Mouse (Mus musculus) intestine, embryonic 14.5 days (tissue): ENCODE data around the gene Cd40. TPM values are rescaled to one million over a fixed set of nuclear protein-coding genes. Genes with fewer than 3 reads are reported as not detected.

Experiments
- ATAC-seq: fragments of 200-750 bp; cut with Nextera tagmentation; replicated peaks from 2 replicates; pipeline ENCODE4 v1.8.0; 2017; ENCODE audit warnings: low read depth, moderate number of reproducible peaks, moderate TSS enrichment, moderate library complexity; ENCODE audit not compliant: low FRiP score, low TSS enrichment
- DNase-seq: peaks from one replicate; pipeline ENCODE4 v3.0.0-alpha.2; 2018; ENCODE audit warnings: low spot score
- H3K27ac ChIP-seq: fragments of 300-500 bp; sonication (generic); 2 replicates; pipeline ENCODE4 v1.5.1; 2014; ENCODE audit warnings: low read depth, mild to moderate bottlenecking, control low read depth
- H3K27me3 ChIP-seq: fragments of 300-500 bp; sonication (generic); replicated peaks from 2 replicates; pipeline ENCODE4 v1.6.1; 2014; ENCODE audit warnings: low read length, control low read depth; ENCODE audit not compliant: control insufficient read depth, insufficient read depth
- H3K36me3 ChIP-seq: fragments of 300-500 bp; sonication (generic); 2 replicates; pipeline ENCODE4 v1.6.1; 2014; ENCODE audit warnings: low read length, control low read depth; ENCODE audit not compliant: control insufficient read depth, insufficient read depth
- H3K4me1 ChIP-seq: fragments of 300-500 bp; sonication (generic); replicated peaks from 2 replicates; pipeline ENCODE4 v1.6.1; 2014; ENCODE audit warnings: low read length, control low read depth, mixed read lengths; ENCODE audit not compliant: control insufficient read depth, insufficient read depth
- H3K4me2 ChIP-seq: fragments of 300-500 bp; sonication (generic); 2 replicates; pipeline ENCODE4 v1.6.1; 2014; ENCODE audit warnings: low read length
- H3K4me3 ChIP-seq: fragments of 300-500 bp; sonication (generic); 2 replicates; pipeline ENCODE4 v1.5.1; 2014; ENCODE audit warnings: low read depth, low read length, control low read depth, mixed read lengths
- H3K9ac ChIP-seq: fragments of 300-500 bp; sonication (generic); 2 replicates; pipeline ENCODE4 v1.6.1; 2014; ENCODE audit warnings: mild to moderate bottlenecking, low read length
- H3K9me3 ChIP-seq: fragments of 300-500 bp; sonication (generic); 2 replicates; pipeline ENCODE4 v1.6.1; 2016; ENCODE audit warnings: low read length, control low read depth; ENCODE audit not compliant: control insufficient read depth
- WGBS: fragments of 180-500 bp; shearing (Covaris S2); extraction: QIAGEN DNeasy Blood & Tissue Kit; methylation state at CpG from one replicate; pipeline ENCODE4 v1.1.7; 2014; 5-methylcytosine and 5-hydroxymethylcytosine counted together
- polyA plus RNA-seq: library from polyadenylated mRNA; unstranded; fragments of >200 nt; fragmentation: Nextera tagmentation; extraction: Ambion mirVana; gene quantifications from 2 replicates; pipeline ENCODE4 v1.2.1, GENCODE M21; 2014

Gene Cd40
- polyA plus RNA-seq, 1 experiment from 2014 or later = 12.8 TPM

DNA sequence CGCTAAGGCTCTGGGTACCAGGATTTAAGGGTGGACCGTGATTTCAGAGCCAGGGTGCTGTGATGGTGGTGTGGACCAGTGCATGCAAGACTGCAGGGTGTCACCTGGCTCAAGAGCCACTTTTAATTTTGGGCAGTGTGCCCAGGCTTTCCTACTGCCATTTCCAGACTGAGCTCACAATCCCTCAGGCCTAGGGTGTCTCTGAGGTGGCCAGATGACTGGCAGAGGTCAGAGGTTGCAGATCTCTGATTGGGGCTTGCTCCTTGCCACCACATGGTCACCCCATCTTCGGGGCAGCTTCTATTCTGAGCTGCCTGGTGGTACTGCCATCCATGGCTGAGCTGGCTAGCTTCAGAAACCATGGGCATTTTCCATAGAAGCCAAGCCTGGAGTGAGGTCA lies 43.4 kb downstream of the Cd40 start:
- Histone ChIP-seq H3K4me2 (no peak overlapping the region), H3K9ac (no peak overlapping the region), H3K27ac (no peak overlapping the region), H3K36me3 (no peaks in the 10 kb centered on the region), H3K4me3 (no peak overlapping the region), H3K27me3 (peaks cover 13% of the 10 kb centered on the region), H3K4me1 (0 out of 2 replicates have a peak, but pooled peaks cover 4% of the 10 kb centered on the region), H3K9me3 (no peaks in the 10 kb centered on the region)
- WGBS = 73% methylated on average over 3 of the region's 3 CpGs
- DNase-seq (no peak), ATAC-seq (no peak)

DNA sequence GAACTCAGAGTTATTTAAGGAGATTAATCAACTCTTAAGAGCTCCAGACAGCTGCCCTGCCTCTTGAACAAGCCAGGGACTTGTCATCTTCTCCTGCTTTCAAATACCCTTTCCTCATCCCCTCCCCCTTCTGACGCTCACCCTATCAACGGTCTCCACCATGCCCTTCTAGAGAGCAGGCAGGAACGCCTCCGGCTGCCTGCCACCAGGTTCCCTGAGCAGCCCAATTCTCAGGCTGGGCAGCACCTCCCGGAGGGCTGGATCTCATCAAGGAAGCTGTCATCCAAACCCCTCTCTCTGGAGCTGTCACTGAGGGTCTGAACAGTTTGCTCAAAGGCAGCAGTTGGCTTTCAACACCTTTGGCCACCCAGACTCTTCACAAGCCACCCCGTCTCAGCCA lies 45.3 kb downstream of the Cd40 start:
- WGBS = 6% methylated on average over 6 of the region's 6 CpGs

DNA sequence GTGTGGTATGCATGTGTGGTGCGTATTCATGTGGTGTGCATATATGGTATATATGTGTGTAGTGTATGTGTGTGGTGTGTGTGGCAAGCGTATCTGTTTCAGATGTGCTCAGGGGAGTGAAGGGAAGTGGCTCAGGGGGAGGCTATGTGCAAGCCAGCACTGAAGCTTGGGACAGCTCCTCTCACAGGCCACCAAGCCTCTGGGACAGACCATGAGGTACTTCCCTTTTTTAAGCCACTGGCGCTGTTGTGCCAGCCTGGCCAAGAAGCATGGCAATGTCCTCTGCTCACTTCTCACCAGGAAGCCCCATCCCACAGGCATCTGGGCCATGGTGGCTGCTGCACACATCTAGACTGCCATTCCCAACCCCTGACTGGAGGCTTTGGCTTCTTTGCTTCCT lies 47.5 kb downstream of the Cd40 start:
- H3K36me3 ChIP-seq = no peaks in the 10 kb centered on the region
- H3K9ac ChIP-seq = no peak overlapping the region
- ATAC-seq (no peak), DNase-seq (no peak)
- H3K4me1 ChIP-seq = 0 out of 2 replicates have a peak, but pooled peaks cover 4% of the 10 kb centered on the region
- H3K4me2 ChIP-seq = no peak overlapping the region
- H3K9me3 ChIP-seq = no peaks in the 10 kb centered on the region
- H3K4me3 ChIP-seq = no peak overlapping the region
- no peak overlapping the region for H3K27ac ChIP-seq
- H3K27me3 ChIP-seq = peaks cover 29% of the 10 kb centered on the region
- WGBS = 69% methylated on average over 3 of the region's 3 CpGs

More for the DNA sequence above, 45.3 kb downstream of the Cd40 start:
- Histone ChIP-seq H3K9me3 (no peaks in the 10 kb centered on the region), H3K27me3 (peaks cover 25% of the 10 kb centered on the region), H3K27ac (no peak overlapping the region), H3K4me2 (no peak overlapping the region), H3K4me3 (no peak overlapping the region), H3K36me3 (no peaks in the 10 kb centered on the region), H3K9ac (no peak overlapping the region), H3K4me1 (0 out of 2 replicates have a peak, but pooled peaks cover 4% of the 10 kb centered on the region)
- ATAC-seq (no peak), DNase-seq (no peak)

DNA sequence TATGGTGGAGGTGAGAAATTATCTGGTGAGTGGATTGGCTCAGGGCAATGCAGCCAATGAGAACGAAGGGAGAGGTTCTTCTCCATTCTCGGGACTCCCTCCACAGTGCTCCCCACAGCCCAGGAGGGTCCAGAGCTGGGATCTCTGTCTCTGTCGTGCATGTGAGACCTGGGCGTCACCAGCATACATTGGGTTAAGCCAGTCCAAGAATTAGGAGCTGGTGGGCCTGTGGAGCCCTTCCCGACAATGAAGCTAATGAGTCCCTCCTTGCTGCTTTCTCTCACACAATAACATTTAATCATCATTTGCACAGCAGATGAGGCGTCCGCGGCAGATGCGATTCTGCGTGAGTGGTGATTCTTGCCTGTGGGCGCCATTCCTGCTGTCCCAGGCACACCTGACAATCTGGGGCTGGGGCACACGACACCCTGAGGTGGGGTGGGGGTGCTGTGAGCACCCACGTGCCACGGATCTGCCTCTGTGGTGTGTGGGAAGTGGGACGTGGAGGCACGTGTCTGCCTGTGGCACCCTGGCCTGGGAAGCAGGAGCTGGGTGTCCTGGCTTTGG lies 50.2 kb downstream of the Cd40 start:
- H3K36me3 ChIP-seq = no peaks in the 10 kb centered on the region
- peaks cover 52% of the 10 kb centered on the region for H3K27me3 ChIP-seq
- H3K27ac ChIP-seq = no peak overlapping the region
- no peak overlapping the region for H3K4me2 ChIP-seq
- 69% methylated on average over 16 of the region's 16 CpGs for WGBS
- H3K9ac ChIP-seq = no peak overlapping the region
- H3K4me1 ChIP-seq = 0 out of 2 replicates have a peak, but pooled peaks cover 4% of the 10 kb centered on the region
- no peaks in the 10 kb centered on the region for H3K9me3 ChIP-seq
- no peak overlapping the region for H3K4me3 ChIP-seq
- ATAC-seq (no peak), DNase-seq (no peak)

DNA sequence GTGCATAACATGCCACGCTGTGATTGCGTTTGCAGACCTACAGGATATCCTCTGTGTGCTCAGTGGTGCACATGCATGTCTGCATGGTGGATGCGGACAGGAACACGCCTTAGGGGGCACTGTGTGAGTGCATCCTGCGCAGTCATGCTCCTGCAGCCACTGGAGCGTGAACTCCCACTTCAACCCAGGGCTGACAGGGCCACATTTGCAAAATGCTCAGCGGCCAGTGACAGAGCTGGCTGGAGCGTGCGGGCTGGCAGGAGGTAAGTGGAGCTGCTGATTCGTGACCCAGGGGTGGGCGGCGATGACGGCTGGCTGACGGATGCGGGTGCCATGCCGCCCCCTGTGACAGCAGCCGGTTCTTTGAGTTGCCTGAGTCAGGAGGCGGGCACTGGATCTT lies 51.2 kb downstream of the Cd40 start:
- Histone ChIP-seq H3K4me3 (no peak overlapping the region), H3K36me3 (no peaks in the 10 kb centered on the region), H3K27ac (no peak overlapping the region), H3K4me1 (no peaks in the 10 kb centered on the region), H3K27me3 (peaks cover 62% of the 10 kb centered on the region), H3K9ac (no peak overlapping the region), H3K4me2 (no peak overlapping the region), H3K9me3 (no peaks in the 10 kb centered on the region)
- ATAC-seq (no peak), DNase-seq (no peak)
- WGBS = 24% methylated on average over 18 of the region's 18 CpGs

DNA sequence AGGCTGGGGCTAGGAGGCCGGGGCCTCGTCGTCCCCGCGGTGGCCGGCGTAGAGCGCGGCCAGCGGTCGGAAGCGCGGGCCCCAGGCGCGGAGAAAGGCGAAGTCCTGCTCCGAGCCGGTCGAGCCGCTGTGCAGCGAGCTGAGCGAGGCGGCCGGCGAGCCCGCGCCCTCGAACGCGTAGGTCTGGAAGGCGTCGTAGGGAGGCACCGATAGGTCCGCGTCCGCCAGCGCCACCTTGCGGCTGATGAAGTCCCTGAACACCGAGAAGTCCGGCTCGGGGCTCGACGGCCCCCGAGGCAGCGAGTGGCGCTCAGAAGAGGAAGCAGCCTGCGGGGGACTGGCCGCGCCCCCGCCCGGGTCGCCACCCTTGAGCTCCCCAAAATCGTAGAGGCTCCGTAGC lies 56.7 kb downstream of the Cd40 start:
- Histone ChIP-seq H3K4me2 (no peak overlapping the region), H3K27ac (no peak overlapping the region), H3K4me1 (0 out of 2 replicates have a peak, but pooled peaks cover 5% of the 10 kb centered on the region), H3K9me3 (no peaks in the 10 kb centered on the region), H3K27me3 (peaks cover 93% of the 10 kb centered on the region), H3K36me3 (no peaks in the 10 kb centered on the region), H3K4me3 (no peak overlapping the region), H3K9ac (no peak overlapping the region)
- DNase-seq = peak; percentile 92
- WGBS = 1% methylated on average over 47 of the region's 54 CpGs
- ATAC-seq = peak; percentile 75

DNA sequence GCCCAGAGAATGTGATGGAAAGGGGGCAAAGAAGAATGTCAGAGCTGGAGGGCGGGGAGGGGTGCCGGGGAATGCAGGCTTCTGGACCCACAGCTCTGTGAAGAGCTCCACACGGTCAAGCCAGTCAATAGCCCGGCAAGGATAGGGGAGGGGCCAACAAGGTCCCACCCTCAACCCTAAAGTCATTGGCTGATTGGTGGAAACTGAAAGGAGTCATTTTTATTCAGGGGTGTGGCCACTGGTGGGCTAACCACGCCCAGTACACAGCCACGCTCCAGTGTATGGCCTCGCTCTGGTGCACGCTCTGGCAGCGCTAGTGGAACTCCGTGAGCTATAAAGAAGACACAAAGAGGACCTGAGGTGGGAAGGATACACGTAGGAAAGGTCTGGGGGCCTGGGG lies 58.3 kb downstream of the Cd40 start:
- Histone ChIP-seq H3K9ac (no peak overlapping the region), H3K36me3 (no peaks in the 10 kb centered on the region), H3K27me3 (peaks cover 89% of the 10 kb centered on the region), H3K9me3 (no peaks in the 10 kb centered on the region), H3K27ac (no peak overlapping the region), H3K4me3 (no peak overlapping the region), H3K4me1 (0 out of 2 replicates have a peak, but pooled peaks cover 5% of the 10 kb centered on the region), H3K4me2 (no peak overlapping the region)
- 18% methylated on average over 11 of the region's 11 CpGs for WGBS
- DNase-seq (no peak), ATAC-seq (0 out of 2 replicates have a peak, but pooled peaks have one; percentile 47)

DNA sequence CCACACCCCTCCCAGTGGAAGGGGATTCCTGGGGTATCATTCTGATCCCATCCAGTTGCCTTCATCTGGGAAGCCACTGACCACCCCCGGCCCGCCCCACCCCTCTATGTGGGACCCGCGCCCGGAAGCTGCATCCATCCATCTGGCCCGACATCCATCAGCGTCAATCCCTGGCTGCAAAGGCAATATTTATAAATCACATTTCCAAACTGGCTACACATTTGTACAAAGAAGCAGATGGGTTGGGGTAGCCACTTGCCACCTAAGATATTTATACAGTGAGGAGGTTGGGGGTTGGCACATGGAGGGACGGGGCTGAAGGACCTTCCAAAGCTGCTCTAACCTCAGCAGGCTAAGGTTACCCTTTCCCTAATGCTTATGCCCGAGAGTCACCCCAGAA lies 65.3 kb downstream of the Cd40 start:
- no peak overlapping the region for H3K4me3 ChIP-seq
- ATAC-seq = no peak
- no peak overlapping the region for H3K4me2 ChIP-seq
- WGBS = 69% methylated on average over 9 of the region's 9 CpGs
- H3K27me3 ChIP-seq = peaks cover 32% of the 10 kb centered on the region
- DNase-seq = no peak
- no peaks in the 10 kb centered on the region for H3K4me1 ChIP-seq
- no peaks in the 10 kb centered on the region for H3K9me3 ChIP-seq
- no peaks in the 10 kb centered on the region for H3K36me3 ChIP-seq
- H3K9ac ChIP-seq = no peak overlapping the region
- no peak overlapping the region for H3K27ac ChIP-seq

DNA sequence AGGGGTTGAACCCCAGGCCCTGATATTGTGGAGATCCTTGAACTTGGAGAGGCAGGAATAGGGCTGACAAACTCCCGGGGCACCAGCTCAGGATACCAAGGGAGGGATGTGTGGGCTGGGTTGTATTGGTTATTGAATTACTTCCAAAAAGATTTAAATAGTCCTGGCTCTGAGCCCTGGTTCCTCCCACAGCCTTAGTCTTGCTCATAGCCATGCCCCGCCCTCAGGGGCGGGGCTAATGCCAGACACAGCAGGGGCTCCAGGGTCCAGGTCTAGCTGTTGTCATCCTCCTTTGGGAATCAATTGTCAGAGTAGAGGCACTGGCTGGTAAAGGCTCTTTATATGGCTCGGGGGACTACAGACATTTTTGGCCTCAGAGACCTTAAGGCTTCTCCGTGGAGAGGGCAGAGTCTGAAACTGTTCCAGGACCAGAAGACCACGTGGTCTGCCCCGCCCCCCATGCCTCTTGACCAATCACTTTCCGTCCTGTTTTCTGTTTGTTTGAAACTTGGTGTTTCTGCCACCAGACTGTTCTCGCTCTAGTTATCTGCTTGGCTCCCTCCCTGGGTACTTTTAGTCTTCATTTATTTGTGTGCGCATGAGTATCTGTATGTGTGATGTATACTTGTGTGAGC lies 65.9 kb downstream of the Cd40 start:
- H3K27ac ChIP-seq = no peak overlapping the region
- H3K4me2 ChIP-seq = no peak overlapping the region
- DNase-seq = no peak
- H3K27me3 ChIP-seq = peaks cover 27% of the 10 kb centered on the region
- H3K9me3 ChIP-seq = no peaks in the 10 kb centered on the region
- 27% methylated on average over 10 of the region's 10 CpGs for WGBS
- no peak overlapping the region for H3K9ac ChIP-seq
- no peaks in the 10 kb centered on the region for H3K36me3 ChIP-seq
- 0 out of 2 replicates have a peak, but pooled peaks have one; percentile 36 for ATAC-seq
- no peak overlapping the region for H3K4me3 ChIP-seq
- H3K4me1 ChIP-seq = no peaks in the 10 kb centered on the region
